Mouse (Mus musculus) retina, postnatal 1 day (tissue): ENCODE data around the gene Psmb7.

Experiments
- DNase-seq: peaks from one replicate; pipeline ENCODE4 v3.0.0-alpha.2; 2012

Psmb7 gene

DNA sequence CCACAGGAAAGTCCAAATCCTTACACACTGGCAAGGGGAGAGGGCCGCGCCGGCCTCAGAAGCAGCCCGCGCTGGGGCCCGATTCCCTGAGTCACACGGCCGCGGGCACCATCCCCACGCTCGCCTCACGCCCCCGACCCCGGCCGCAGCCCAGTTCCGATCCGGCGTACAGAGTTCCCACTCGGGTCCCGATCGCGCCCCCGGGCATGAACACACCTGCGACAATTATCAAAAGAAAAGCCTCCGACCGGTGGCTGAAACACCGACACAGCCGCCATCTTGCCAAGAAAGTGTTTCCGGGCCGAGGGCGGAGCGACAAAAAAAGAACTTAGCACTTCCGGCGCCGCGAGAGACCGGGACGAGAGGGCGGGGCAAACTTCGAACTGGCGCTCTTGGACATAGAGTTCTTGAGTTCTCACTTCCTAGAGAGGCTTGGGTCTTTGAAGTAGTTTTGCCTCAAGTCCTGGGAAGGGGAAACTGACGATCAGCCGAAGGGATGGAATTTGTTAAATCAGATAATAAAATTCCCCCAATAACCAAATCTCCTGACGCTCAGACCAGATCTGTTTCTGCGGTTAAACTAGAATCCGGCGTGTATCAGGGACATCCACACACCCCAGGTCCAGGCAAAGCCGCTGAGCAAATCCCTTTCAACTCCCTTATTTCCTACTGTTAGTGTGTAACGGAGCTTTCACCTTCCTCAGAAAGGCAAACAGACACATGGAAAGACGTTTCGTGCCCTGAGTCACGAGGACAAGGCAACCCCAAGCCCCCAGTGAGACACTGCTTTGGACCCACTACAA is at the start of gene Psmb7:
Gene Psmb7, minus strand, starts transcription at position 463 of the 803 bp plus-strand sequence.
- peak; percentile 97 for DNase-seq

DNA sequence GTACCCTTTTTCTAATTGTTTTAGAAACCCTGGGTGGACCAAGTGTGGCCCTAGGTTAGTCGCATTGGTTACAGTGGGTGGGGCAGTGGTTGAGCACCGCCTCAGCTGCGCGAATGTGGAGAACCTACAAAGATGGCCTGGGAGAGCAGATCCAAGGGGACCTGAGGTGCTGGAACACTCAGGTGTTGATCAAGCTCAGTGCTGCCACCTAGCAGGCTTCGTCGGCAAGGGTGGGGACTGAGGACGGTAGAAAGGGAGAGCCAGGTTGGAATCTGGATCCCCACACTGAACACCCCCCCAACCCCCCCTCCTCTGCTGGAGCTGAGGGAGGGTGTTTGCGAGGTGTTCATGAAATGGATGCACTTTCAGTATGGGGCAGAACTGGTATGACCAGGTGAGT is 47.7 kb upstream of the Psmb7 start:
- DNase-seq, result peak; percentile 62

DNA sequence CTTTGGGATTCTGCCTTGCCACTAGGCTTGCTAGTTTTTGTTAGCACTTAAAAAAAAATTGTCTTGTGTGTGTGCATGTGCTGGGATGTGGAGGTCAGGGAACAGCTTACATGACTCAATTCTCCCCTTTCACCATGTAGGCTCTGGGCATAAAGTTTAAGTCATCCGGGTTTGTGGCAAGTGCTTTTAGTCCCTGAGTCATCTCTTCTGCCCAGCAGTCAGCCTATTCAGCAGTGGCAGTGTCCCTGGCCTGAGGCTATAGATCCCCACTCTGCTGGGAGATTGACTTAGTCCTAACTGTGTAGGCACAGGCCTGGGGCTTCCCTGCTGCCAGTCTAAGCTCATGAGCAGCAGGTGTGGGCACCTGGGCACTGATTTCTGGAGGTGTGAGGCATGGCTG is 46.0 kb upstream of the Psmb7 start:
- DNase-seq, result no peak

GRCm38 (mm10) chr2:38688791-38689520 is 45.1 kb upstream of the Psmb7 start:
- DNase-seq, result peak; percentile 90

DNA sequence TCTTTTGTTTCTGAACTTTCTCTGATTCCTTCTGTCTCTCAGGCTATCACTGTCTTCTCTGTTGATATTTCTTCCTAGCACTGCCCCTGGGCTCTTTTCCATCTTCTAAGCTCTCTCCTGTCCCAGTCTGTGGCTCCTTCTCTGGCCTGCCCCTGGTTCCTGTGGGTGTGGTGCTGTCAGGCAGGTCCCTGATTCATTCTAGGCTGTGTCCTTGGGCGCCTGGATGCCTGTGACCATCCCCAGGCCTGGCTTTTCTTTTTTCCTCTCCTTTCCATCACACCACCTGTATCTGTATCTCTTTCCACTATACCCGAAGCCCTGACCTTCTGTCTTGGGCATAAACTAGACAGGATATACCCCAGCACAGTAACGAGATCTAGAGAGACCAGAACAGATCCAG is 41.9 kb upstream of the Psmb7 start:
- no peak for DNase-seq

GRCm38 (mm10) chr2:38683083-38683482 is 39.2 kb upstream of the Psmb7 start:
- no peak for DNase-seq

GRCm38 (mm10) chr2:38682209-38682608 is 38.3 kb upstream of the Psmb7 start:
- no peak for DNase-seq

GRCm38 (mm10) chr2:38678947-38679346 is 35.1 kb upstream of the Psmb7 start:
- DNase-seq, result no peak

DNA sequence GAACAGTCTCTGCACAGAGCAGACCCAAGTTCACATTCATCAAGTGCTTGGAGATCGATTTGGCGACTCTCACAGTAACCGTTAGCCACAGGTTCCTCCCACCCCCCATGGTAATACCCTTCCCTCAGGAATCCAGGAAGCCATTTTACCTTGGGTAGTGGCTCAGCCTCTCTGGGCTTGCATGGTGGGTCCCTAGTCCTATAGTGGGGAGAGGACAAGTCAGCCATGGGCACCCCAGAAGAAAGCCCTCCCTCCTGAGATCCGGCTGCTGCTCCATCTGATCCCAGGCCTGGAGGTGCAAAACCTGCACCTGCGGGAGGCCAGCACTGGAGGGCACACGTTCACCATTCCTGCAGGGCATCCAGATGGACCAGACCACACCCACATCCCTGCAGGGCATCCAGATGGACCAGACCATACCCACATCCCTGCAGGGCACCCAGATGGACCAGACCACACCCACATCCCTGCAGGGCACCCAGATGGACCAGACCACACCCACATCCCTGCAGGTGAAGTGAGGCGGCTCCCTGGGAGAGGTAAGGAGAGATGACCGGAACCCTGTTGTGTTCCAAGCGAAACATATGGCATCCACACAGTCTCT is 31.6 kb upstream of the Psmb7 start:
- DNase-seq, result peak; percentile 44

- no peak for DNase-seq
Measured at GRCm38 (mm10) chr2:38672496-38672895, 28.6 kb upstream of the Psmb7 start.

- DNase-seq, result peak; percentile 55
Measured at GRCm38 (mm10) chr2:38668802-38669580, 25.1 kb upstream of the Psmb7 start.

DNA sequence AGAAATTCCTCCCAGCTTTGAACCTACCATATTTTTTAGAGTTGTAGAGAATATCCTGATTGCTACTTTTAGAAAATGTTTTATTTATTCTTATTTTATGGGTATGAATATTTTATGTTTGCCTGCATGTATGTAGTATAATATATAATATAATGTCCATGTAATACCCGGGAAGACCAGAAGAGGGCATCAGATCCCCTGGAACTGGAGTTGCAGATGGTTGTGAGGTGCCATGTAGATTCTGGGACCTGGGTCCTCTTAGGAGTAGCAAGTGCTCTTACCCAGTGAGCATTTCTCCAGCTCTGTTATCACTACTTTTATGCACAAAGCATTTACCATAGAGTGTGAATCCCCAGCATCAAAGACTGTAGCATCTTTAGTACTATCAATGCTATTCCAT is 17.5 kb upstream of the Psmb7 start:
- DNase-seq, result peak; percentile 45

DNA sequence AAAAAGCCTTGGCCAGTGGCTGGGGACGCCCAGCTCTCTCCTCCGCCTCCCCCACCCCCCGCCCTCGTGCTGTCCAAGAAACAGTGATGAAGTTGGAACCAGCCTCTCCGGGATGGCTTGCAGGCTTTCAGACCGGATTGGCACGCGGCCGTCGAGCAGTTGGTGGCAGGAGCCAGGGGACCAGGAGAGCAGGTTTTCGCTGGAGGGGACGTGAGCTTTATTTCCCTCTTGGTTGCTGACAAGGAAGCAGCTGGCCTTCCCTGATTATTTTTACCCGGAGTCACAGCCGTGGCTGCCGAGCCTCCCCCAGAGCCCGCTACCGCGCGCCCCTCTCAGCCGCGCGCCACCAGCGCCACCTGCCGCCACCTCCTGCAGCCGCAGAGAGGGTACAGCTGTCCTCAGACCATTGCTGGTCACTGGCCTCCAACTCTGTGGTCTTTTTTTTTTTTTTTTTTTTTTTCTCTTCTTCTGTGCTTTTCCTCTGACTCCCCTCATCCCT is 14.5 kb upstream of the Psmb7 start:
- peak; percentile 86 for DNase-seq

- peak; percentile 24 for DNase-seq
Measured at GRCm38 (mm10) chr2:38653694-38654093, 9.8 kb upstream of the Psmb7 start.

DNA sequence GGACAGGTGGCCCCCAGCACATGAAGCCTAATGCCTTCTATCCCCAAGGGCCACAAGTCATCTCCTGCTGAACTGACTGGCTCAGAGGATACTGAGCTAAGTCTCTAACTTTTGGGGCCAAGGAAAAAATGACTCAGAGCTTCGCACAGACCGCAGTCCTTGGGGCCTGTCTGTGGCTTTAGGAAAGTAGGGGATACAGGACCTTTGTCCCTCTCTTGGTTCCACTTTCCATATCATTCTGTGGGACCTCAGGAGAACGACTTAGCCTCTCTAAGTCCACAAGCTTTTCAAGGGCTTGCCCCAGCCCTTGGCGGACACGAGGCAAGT is 9.4 kb upstream of the Psmb7 start:
- DNase-seq, result no peak

- DNase-seq, result no peak
Measured at GRCm38 (mm10) chr2:38652565-38653292, 8.8 kb upstream of the Psmb7 start.

- DNase-seq, result no peak
Measured at GRCm38 (mm10) chr2:38652098-38652497, 8.2 kb upstream of the Psmb7 start.

- DNase-seq, result no peak
Measured at GRCm38 (mm10) chr2:38650340-38650739, 6.5 kb upstream of the Psmb7 start.

GRCm38 (mm10) chr2:38647661-38648060 is 3.8 kb upstream of the Psmb7 start:
- no peak for DNase-seq

- peak; percentile 36 for DNase-seq
Measured at GRCm38 (mm10) chr2:38647201-38647606, 3.3 kb upstream of the Psmb7 start.

DNA sequence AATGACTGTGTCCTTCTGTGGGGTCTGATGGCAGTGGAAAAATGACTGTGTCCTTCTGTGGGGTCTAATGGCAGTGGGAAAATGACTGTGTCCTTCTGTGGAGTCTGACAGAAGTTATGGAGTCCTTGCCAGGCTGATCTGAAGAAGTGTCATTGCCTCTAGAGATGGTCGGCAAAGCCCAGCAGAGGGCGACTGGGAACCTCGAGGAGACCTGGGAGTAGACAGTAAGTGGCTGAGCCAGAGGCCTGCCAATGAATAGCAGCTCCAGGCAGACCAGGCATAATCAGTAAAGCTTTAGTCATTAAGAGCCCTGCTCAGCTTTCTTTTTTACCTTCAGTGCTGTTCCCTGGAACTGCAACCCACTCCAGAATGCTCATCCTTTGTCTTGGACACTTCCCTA is 2.0 kb upstream of the Psmb7 start:
- peak; percentile 81 for DNase-seq

GRCm38 (mm10) chr2:38641761-38642160 is 2.1 kb downstream of the Psmb7 start:
- DNase-seq, result no peak
